Mouse (Mus musculus): Measurements from ENCODE around the gene Psg29.

DNA sequence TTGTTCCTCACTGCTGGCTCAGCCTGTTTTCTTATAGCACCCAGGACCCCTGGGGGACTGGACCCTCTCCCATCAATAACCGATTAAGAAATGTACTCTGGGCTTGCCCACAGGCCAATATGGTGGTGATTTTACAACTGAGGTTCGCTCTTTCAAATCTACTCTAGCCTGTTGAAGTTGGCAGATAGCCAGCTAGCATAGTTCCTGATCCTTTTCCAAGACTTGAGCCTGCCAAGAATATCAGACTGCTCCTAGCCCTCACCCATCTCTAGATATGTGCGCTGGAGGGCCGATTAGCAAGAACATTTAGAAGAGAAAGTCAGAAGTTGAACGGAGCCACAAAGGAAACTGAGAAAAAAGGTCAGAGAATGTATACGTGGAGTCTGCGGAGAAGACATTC lies 44.3 kb upstream of the Psg29 start:
- TF ChIP-seq CTCF (IDR thresholded peaks at IDR 0.05; ENCODE audit: borderline replicate concordance, control insufficient read depth, extremely low read depth, insufficient read depth, low read length, poor library complexity) (no peak), POLR2A (IDR thresholded peaks at IDR 0.05; ENCODE audit: control insufficient read depth, extremely low read depth, insufficient read depth, low read length, poor library complexity) (no peak)
